Mouse (Mus musculus) heart, postnatal 25 days (tissue): Measurements from ENCODE around the gene Utp11. TPM values are rescaled to one million over a fixed set of nuclear protein-coding genes. Genes with fewer than 3 reads are reported as not detected.

ENCODE experiments used
- DNase-seq: peaks from one replicate; pipeline ENCODE4 v3.0.0; 2022; ENCODE audit warnings: low spot score
- intact Hi-C: fragments of 180-260 bp; cut with DNase I; formaldehyde crosslinking; loops from one replicate; pipeline ENCODE4 v1.15.1; 2025
- total RNA-seq, 2 experiments: library from RNA; stranded (reverse); gene quantifications; 2 replicates each; pipeline ENCODE4 v1.2.3; 2021

Gene Utp11
- total RNA-seq, 2 experiments from 2014 or later: 10.8 to 13.2 TPM

DNA sequence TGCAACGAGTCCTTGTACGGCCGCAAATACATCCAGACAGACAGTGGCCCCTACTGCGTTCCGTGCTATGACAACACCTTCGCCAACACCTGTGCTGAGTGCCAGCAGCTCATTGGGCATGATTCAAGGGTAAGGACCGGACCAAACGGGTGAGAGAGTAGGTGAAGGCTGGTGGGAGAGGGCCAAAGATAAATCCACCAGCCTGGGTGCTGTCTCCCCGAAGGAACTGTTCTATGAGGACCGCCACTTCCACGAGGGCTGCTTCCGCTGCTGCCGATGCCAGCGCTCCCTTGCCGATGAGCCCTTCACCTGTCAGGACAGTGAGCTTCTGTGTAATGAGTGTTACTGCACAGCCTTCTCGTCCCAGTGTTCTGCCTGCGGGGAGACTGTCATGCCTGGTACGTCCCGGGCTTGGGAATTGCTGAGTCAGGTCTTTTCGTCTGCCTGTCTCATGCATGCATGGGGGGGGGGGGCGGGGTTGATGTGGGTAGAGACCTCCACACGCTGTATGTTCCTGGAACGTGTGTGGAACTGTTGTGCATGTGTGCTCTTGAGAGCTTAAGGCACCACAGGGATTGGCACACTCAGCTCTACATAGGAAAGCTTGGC is 12.4 kb upstream of the Utp11 start:
- intact Hi-C loops: no loop called here

DNA sequence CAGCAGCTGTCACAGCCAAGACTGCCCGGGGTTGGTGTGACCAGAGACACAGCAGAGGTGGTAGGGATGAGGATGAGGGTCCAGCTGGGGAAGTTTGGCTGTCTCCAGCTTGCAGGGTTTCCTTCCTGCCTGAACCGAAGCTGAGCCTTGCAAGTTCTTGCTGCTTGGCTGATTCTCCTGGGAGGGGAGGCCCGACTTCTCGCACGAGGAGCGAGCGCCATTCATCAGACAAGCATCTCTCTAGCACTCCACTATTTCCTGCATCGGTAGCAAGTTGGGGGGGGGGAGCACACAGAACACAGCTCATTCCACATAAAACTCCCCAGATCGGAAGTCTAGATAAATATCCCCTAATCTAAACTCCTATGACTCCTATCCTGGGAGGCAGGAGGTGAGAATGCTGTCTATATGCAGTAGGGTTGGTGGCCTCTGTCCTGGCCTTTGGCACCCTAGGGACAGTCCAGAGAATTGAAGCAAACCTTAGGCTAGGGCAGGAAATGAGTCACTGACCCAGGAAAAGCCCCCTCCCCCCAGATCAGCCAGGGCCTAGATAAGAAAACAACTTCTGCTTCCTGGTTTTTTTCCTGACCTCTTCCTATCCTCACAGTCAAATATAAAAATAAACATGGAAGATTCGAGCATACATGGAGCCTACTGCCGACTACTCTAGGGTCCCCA is 11.5 kb upstream of the Utp11 start:
- DNase-seq: peak; percentile 27
- intact Hi-C loops: no loop called here

More for the DNA sequence above, 12.4 kb upstream of the Utp11 start:
- DNase-seq: no peak

GRCm38 (mm10) chr4:124703881-124704796 is 10.7 kb upstream of the Utp11 start:
- DNase-seq: no peak

GRCm38 (mm10) chr4:124703406-124703805 is 10.0 kb upstream of the Utp11 start:
- DNase-seq: peak; percentile 6
- intact Hi-C loops: no loop called here

More at GRCm38 (mm10) chr4:124703881-124704796, 10.7 kb upstream of the Utp11 start:
- intact Hi-C loops: no loop called here

- no peak for DNase-seq
- intact Hi-C loops: no loop called here
Observed at GRCm38 (mm10) chr4:124701916-124702315, 8.5 kb upstream of the Utp11 start.

- intact Hi-C loops: no loop called here
- DNase-seq: no peak
Observed at GRCm38 (mm10) chr4:124701052-124701845, 7.8 kb upstream of the Utp11 start.

GRCm38 (mm10) chr4:124700248-124700971 is 7.0 kb upstream of the Utp11 start, which contains the start of gene Fhl3:
TSS of gene Fhl3 (plus strand) at chr4:124700701.
- intact Hi-C loops: no loop called here
- no peak for DNase-seq

DNA sequence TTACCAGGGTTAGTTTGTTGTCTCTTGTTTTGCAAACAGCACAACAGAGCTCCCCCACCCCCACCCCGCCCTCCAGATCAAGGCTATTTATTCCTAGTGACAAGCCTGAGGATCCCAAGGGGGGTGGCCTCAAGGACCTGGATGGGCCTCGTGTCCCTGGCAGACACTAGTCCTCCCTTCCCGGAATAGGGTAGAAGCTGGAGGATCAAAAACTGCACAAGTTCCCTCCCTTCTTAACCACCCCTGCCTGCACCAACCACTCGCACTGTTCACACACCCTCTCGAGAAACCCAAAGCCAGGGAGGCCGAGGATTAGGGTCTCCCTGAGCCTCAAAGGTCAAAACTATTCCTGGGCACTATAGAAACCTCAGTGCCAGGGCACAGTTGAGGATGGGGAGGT is 6.4 kb upstream of the Utp11 start:
- intact Hi-C loops: no loop called here
- DNase-seq: no peak

- no peak for DNase-seq
- intact Hi-C loops: no loop called here
Observed at GRCm38 (mm10) chr4:124695786-124696516, 2.6 kb upstream of the Utp11 start.

GRCm38 (mm10) chr4:124694572-124694971 is 1.2 kb upstream of the Utp11 start:
- no peak for DNase-seq
- intact Hi-C loops: no loop called here

DNA sequence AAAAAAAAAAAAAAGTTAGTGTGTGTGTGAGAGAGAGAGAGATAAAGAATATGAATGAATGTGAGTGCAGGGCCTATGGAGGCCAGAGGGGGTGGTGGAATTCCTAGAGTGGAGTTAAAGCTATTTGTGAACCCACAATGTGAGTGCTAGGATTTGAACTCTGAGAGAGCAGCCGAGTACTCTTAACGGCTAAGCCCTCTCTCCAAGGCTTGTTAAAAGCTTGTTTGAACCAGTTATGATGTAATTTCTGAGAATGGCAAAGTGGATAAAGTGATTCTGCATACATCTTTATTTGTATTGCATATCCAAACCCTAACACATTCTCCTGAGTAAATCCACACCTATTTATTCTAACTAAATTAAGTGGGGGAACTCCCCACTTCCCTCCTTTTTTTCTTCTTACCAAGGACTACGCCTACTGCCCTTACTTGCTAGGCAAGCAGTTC is 961 bp downstream of the Utp11 start:
- intact Hi-C loops: no loop called here

DNA sequence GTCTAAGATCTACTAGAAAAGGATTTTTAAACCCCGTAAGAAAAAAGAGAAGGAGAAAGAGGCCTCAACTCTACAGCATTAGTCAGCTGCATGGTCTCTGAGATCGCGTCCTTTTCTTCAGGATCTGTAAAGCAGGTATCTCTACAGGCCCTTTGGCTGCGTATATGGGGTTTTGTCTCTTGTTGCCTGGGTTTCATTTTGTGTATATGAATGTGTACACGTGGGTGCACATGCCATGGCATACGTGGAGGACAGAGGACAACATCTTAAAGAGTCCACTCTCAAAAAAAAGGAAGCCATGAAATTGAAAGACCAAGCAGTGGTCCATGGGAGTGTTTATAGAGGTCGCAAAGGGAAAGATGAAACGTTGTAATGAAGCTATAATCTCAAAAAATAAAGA is 1.9 kb downstream of the Utp11 start:
- intact Hi-C loops: no loop called here
- DNase-seq: no peak

More for the DNA sequence above, 961 bp downstream of the Utp11 start:
- no peak for DNase-seq

- intact Hi-C loops: loop anchor here (2.0 kb wide), 1 partner anchor 25 kb away; no protein-coding TSS in a partner anchor
- DNase-seq: no peak
Observed at GRCm38 (mm10) chr4:124685897-124686402, 7.5 kb downstream of the Utp11 start.

DNA sequence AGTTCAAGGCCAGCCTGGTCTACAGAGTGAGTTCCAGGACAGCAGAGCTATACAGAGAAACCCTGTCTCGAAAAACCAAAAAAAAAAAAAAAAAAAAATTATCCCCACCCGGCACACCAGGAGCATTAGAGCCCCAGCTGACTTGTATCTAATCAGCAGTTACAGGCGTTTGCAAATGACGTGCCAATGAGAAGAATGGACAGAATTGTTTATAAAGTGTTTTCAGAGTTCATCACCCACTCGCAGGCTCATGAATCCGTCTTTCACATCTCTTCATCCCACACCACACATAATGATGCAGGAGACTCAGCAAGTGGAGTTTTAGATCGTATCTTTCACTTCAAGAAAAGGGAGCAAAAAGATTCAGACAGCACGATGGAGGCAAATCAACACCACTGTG is 7.9 kb downstream of the Utp11 start:
- intact Hi-C loops: loop anchor here (2.0 kb wide), 1 partner anchor 25 kb away; no protein-coding TSS in a partner anchor
- no peak for DNase-seq

DNA sequence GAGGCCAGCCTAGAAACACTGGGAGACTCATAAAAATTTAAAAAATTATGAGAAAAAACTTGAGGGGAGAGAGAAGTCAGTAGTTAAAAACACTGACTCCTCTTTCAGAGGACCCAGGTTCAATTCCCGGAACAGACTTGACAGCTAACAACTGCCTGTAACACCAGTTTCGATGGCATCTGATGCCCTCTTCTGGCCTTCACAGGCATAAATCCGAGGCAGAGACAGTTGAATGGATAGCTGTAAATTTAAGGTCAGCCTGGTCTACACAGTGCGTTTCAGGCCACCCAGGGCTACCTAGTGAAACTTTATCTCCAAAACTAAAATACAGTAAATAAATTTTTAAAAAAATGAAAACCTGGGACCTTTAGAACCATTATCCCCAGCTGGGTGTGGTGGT is 8.4 kb downstream of the Utp11 start:
- DNase-seq: no peak
- intact Hi-C loops: loop anchor here (2.0 kb wide), 1 partner anchor 26 kb away; no protein-coding TSS in a partner anchor

- no peak for DNase-seq
- intact Hi-C loops: no loop called here
Observed at GRCm38 (mm10) chr4:124683474-124683873, 9.9 kb downstream of the Utp11 start.

DNA sequence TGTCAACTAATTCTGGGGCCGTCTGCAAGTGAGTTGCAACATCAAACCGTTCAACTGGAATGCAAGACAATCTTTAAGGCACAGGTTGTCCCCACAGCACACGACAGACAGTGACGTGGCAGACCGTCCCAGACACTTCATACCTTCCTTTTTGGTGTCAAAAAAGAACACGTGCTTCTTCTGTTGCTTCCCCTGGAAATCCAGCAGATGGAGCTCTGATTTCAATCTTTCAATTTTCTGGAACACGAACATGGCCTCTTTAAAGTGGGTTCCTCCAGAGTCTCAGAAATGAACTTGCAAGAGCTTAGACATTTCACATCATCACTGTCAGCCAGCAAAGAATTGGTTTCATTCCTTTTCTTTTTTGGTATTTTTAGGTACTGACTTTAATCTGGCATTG is 11.1 kb downstream of the Utp11 start:
- intact Hi-C loops: no loop called here
- no peak for DNase-seq

DNA sequence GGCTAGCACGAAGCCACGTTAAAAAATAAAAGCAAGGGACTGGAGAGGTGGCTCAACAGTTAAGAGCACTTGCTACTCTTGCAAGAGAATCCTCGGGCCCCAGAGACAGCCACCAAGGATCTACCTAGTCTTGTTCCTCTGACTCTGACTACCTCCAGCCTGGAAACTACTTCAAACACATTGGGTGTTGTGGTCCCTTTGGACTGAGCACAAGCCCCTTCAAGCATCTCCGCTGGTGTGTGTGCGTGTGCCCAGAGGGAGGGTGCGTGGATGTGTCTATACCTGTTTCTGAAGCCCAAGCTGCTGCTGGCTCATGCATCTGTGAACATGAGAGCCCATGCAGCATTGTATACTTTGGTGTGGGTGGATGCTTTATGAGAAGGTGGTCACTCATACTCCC is 17.4 kb downstream of the Utp11 start:
- intact Hi-C loops: loop anchor here (1.0 to 5.0 kb wide), 3 partner anchors 448 to 719 kb away; no protein-coding TSS in a partner anchor
- no peak for DNase-seq
